Comparison of ENCODE assay signal across 9 mouse cellular contexts in the genomic region with DNA sequence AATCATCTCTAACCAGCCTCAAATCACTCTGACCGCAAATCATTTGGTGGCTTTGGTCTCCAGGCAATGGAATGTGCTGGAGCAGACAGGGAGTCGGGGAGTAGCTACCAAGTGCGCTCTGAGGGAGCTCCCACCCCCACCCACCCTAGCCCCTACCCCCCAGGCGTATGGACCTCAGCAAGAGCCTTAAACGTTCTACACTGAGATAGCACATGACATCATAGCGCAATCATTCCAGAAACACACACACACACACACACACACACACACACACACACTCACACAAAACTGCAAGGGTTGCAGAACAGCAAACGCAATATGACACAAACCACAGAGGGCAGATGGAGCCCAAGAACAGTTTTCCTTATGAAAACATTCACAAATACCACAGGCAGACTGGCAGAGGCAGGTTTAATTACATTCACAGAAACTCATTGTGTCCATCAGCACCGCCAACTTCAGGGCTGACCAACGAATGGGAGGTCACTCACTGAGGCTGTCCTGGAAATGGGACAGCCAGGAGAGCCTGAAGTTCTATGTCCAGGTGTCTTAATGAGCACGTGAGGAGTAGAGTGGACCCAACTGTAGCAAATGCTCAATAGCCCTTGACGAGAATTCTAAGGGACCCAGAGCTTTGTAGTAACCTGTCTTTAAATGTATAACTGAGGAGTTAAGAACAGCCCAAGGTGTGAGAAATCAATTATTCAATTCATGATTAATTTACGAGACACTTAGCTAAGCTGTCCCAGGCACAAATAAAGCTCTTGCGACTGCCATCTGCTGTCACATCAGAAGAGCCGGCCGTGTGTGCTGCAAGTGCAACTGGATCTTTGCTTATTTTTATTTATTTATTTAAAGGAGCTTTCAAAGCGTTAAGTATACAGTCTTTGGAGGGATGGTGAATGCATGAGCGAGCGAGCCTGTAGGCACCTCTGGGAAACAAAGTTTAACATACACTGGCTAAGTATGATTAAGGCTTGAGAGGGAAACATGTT.
A peak's percentile ranks its signal among the peaks of the same experiment; 100 is the strongest.
DNase-seq lines count a peak whose midpoint lies in the region; ATAC-seq and TF ChIP-seq lines count a peak whose summit lies in the region.
"Had no signal": no experiment of that assay in that cellular context is flagged by ENCODE, and none has a peak within 500 bp of the region (broad histone marks: within the 10 kb centered on the region; RNA-seq: fewer than 3 reads in every experiment).

No protein-coding gene starts in this region.

- 30% methylated on average over 18 of the region's 18 CpGs for WGBS in heart, embryonic 13.5 days
- 43% methylated on average over 18 of the region's 18 CpGs for WGBS in hindbrain, embryonic 12.5 days

- H3K4me1 ChIP-seq in heart, embryonic 13.5 days: peaks cover 73% of the 10 kb centered on the region
- peaks cover 24% of the 10 kb centered on the region for H3K4me1 ChIP-seq in hindbrain, embryonic 12.5 days

- TF ChIP-seq CTCF in brain, embryonic 14.5 days (IDR thresholded peaks at IDR 0.05; ENCODE audit: borderline replicate concordance, extremely low read depth, insufficient read depth, insufficient read length): peak; percentile 33; the same call in 1 of the 2 replicates

- H3K9me3 ChIP-seq in heart, embryonic 13.5 days: no peaks in the 10 kb centered on the region
- H3K9me3 ChIP-seq in hindbrain, embryonic 12.5 days (replicated peaks): no peaks in the 10 kb centered on the region

- peak overlapping the region; percentile 72 for H3K4me3 ChIP-seq in heart, embryonic 13.5 days
- H3K4me3 ChIP-seq in hindbrain, embryonic 12.5 days: peak overlapping the region; percentile 12; the same call in 1 of the 2 replicates
- no peak overlapping the region for H3K4me3 ChIP-seq in myocyte

- TF ChIP-seq POLR2A in brain, embryonic 14.5 days (IDR thresholded peaks at IDR 0.05; ENCODE audit: borderline replicate concordance, extremely low read depth, insufficient read depth, insufficient read length, poor library complexity, severe bottlenecking): no peak
- TF ChIP-seq POLR2A in myocyte (IDR thresholded peaks at IDR 0.05; ENCODE audit: insufficient read length, low read depth): no peak

- no peaks in the 10 kb centered on the region for H3K79me2 ChIP-seq in myocyte (ENCODE audit: control insufficient read depth, insufficient read depth)

- H3K27me3 ChIP-seq in heart, embryonic 13.5 days (replicated peaks): no peaks in the 10 kb centered on the region; the same call in 1 of the 2 replicates
- H3K27me3 ChIP-seq in hindbrain, embryonic 12.5 days: no peaks in the 10 kb centered on the region
- no peaks in the 10 kb centered on the region for H3K27me3 ChIP-seq in myocyte (ENCODE audit: control insufficient read depth, insufficient read depth, insufficient read length)

- ATAC-seq in heart, embryonic 13.5 days (ENCODE audit: extremely low read depth, insufficient number of reproducible peaks, low FRiP score, low TSS enrichment): no peak
- ATAC-seq in hindbrain, embryonic 12.5 days (ENCODE audit: low FRiP score): no peak; the same call in 1 of the 2 replicates

- no peak for DNase-seq in heart, adult 9 months (ENCODE audit: low spot score in 2 of 2)
- DNase-seq in brain, embryonic 14.5 days (ENCODE audit: low read depth): peak; percentile 79
- DNase-seq in layer of hippocampus, adult 9-11 months: no peak
- DNase-seq in testis, postnatal 10 days (ENCODE audit: low spot score): no peak
- no peak for DNase-seq in cerebellum, adult 8-10 months
- DNase-seq: liver had no signal

- H3ac ChIP-seq in myocyte (ENCODE audit: control insufficient read depth, insufficient read length): no peak overlapping the region

- H3K36me3 ChIP-seq in heart, embryonic 13.5 days: peaks cover 20% of the 10 kb centered on the region
- H3K36me3 ChIP-seq in hindbrain, embryonic 12.5 days: peaks cover 3% of the 10 kb centered on the region
- H3K36me3 ChIP-seq in myocyte (ENCODE audit: control insufficient read depth, insufficient read depth): no peaks in the 10 kb centered on the region

- H3K4me2 ChIP-seq in heart, embryonic 13.5 days: peak overlapping the region; percentile 88
- H3K4me2 ChIP-seq in hindbrain, embryonic 12.5 days (replicated peaks): peak overlapping the region; percentile 79
- H3K4me2 ChIP-seq in myocyte (ENCODE audit: low read depth): peak overlapping the region; percentile 92

- H3K27ac ChIP-seq in heart, embryonic 13.5 days (replicated peaks): peak overlapping the region; percentile 82
- H3K27ac ChIP-seq in hindbrain, embryonic 12.5 days: peak overlapping the region; percentile 44; the same call in 1 of the 2 replicates

- peak overlapping the region; percentile 64 for H3K9ac ChIP-seq in heart, embryonic 13.5 days
- H3K9ac ChIP-seq in hindbrain, embryonic 12.5 days: no peak overlapping the region

TF ChIP-seq in myocyte, 11 proteins besides CTCF, POLR2A, EP300 and RAD21:
- peak; percentile 72 for TF ChIP-seq CEBPB (IDR thresholded peaks at IDR 0.05; ENCODE audit: insufficient read depth, poor library complexity, severe bottlenecking)
- peak; percentile 66 for TF ChIP-seq TCF12 (IDR thresholded peaks at IDR 0.05; ENCODE audit: insufficient read depth, poor library complexity, severe bottlenecking)
- no peak for TF ChIP-seq E2F4 (IDR thresholded peaks at IDR 0.05; ENCODE audit: insufficient read depth)
- TF ChIP-seq MYOG (IDR thresholded peaks at IDR 0.05; ENCODE audit: control insufficient read depth in 1 of 3, insufficient read depth in 1 of 3, insufficient read length in 2 of 3, low read depth in 2 of 3): peak in 1 of 3 experiments; percentile 21
- no peak for TF ChIP-seq SRF (IDR thresholded peaks at IDR 0.05; ENCODE audit: control insufficient read depth, insufficient read length, low read depth)
- TF ChIP-seq MYOD1 (IDR thresholded peaks at IDR 0.05; ENCODE audit: control insufficient read depth in 1 of 3, insufficient read length in 2 of 3, low read depth in 2 of 3): peak; percentile 60 to 88 (median 84)
- TF ChIP-seq POLR2AphosphoS2 (IDR thresholded peaks at IDR 0.05; ENCODE audit: insufficient read length, low read depth): no peak
- TF ChIP-seq REST (IDR thresholded peaks at IDR 0.05; ENCODE audit: insufficient read depth, insufficient read length): no peak
- peak; percentile 9 for TF ChIP-seq MAX (IDR thresholded peaks at IDR 0.05; ENCODE audit: low read depth)
- no peak for TF ChIP-seq USF1 (IDR thresholded peaks at IDR 0.05; ENCODE audit: low read depth)
- TF ChIP-seq TCF3 (IDR thresholded peaks at IDR 0.05; ENCODE audit: insufficient read length, low read depth): peak; percentile 1
